Mouse (Mus musculus): ENCODE data around the gene Rarres1.

DNA sequence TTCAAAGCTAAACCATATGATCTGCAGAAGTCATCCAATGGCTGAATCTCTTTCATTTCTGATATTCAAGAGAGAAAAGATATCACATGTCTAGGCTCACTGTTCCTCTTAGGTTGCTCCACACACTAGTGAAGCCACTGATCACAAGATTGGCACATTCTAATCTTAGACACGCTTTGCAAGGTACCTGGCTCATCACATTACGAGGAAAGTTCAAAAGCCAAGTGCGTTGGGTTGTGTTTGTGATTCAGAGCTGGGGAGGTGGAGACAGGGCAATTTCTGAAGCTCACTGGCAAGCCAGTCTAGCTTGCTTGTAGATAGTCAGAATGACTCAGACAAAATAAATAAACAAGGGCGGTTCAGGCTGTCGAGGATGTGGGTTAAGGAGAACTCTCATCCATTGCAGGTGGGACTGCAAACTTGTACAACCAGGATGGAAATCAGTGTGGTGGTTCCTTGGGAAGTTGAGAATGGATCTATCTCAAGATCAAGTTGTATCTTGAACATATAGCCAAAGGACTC, 38.7 kb upstream of the Rarres1 start:
- TF ChIP-seq CTCF (conservative IDR thresholded peaks at IDR 0.05 in 1 of 2, IDR thresholded peaks at IDR 0.05 in 1 of 2; ENCODE audit: low read depth in 2 of 2, low read length in 2 of 2) (no peak), MYC (IDR thresholded peaks at IDR 0.05; ENCODE audit: low read depth, low read length) (no peak), NRF1 (IDR thresholded peaks at IDR 0.05; ENCODE audit: low read depth, low read length) (no peak), JUND (conservative IDR thresholded peaks at IDR 0.05; ENCODE audit: low read depth, low read length) (no peak), MEF2A (IDR thresholded peaks at IDR 0.05; ENCODE audit: borderline replicate concordance, low read depth, low read length) (no peak), HCFC1 (IDR thresholded peaks at IDR 0.05; ENCODE audit: low read depth, low read length) (no peak), CHD2 (IDR thresholded peaks at IDR 0.05; ENCODE audit: low read length) (no peak), EP300 (IDR thresholded peaks at IDR 0.05; ENCODE audit: low read length) (no peak), MAZ (IDR thresholded peaks at IDR 0.05; ENCODE audit: low read depth, low read length) (no peak), USF1 (IDR thresholded peaks at IDR 0.05; ENCODE audit: low read depth, low read length) (no peak), KAT2A (IDR thresholded peaks at IDR 0.05; ENCODE audit: insufficient replicate concordance, low read length) (no peak), POLR2A (IDR thresholded peaks at IDR 0.05; ENCODE audit: low read depth, low read length) (no peak)
